In genomic region chr13:110747223-110747868, GRCm38 (mm10) we compare ENCODE assay signal across 9 mouse cellular contexts.
DNase-seq lines count a peak whose midpoint lies in the region; ATAC-seq lines count a peak whose summit lies in the region.
"Had no signal": no experiment of that assay in that cellular context is flagged by ENCODE, and none has a peak within 500 bp of the region (broad histone marks: within the 10 kb centered on the region; RNA-seq: fewer than 3 reads in every experiment).

No protein-coding gene starts in this region.

- no peaks in the 10 kb centered on the region for H3K9me3 ChIP-seq in heart, embryonic 13.5 days
- no peaks in the 10 kb centered on the region for H3K9me3 ChIP-seq in hindbrain, embryonic 14.5 days (ENCODE audit: control insufficient read depth, low read length)

- no peak overlapping the region for H3K4me2 ChIP-seq in heart, embryonic 13.5 days
- H3K4me2 ChIP-seq in hindbrain, embryonic 14.5 days (replicated peaks) = no peak overlapping the region

- no peaks in the 10 kb centered on the region for H3K27me3 ChIP-seq in heart, embryonic 13.5 days (replicated peaks)
- no peaks in the 10 kb centered on the region for H3K27me3 ChIP-seq in hindbrain, embryonic 14.5 days (ENCODE audit: control insufficient read depth, insufficient read depth, low read length)

- H3K9ac ChIP-seq in heart, embryonic 13.5 days = no peak overlapping the region
- H3K9ac ChIP-seq in hindbrain, embryonic 14.5 days = no peak overlapping the region

- no peaks in the 10 kb centered on the region for H3K36me3 ChIP-seq in heart, embryonic 13.5 days
- H3K36me3 ChIP-seq in hindbrain, embryonic 14.5 days (replicated peaks; ENCODE audit: control insufficient read depth, insufficient read depth) = no peaks in the 10 kb centered on the region

- peaks cover 16% of the 10 kb centered on the region for H3K4me1 ChIP-seq in heart, embryonic 13.5 days
- H3K4me1 ChIP-seq in hindbrain, embryonic 14.5 days (replicated peaks; ENCODE audit: control insufficient read depth, insufficient read depth, low read length) = peaks cover 5% of the 10 kb centered on the region; the same call in 1 of the 2 replicates

- no peak for ATAC-seq in heart, embryonic 13.5 days (ENCODE audit: extremely low read depth, insufficient number of reproducible peaks, low FRiP score, low TSS enrichment)
- ATAC-seq in activated CD4-positive, CD25-positive, alpha-beta regulatory T cell, adult 4 months = no peak
- no peak for ATAC-seq in hindbrain, embryonic 14.5 days (ENCODE audit: low FRiP score)

- peak overlapping the region; percentile 34 for H3K27ac ChIP-seq in heart, embryonic 13.5 days (replicated peaks)
- no peak overlapping the region for H3K27ac ChIP-seq in hindbrain, embryonic 14.5 days

- no peak overlapping the region for H3K4me3 ChIP-seq in heart, embryonic 13.5 days
- no peak overlapping the region for H3K4me3 ChIP-seq in hindbrain, embryonic 14.5 days (replicated peaks; ENCODE audit: low read length)

- WGBS in heart, embryonic 13.5 days = 30% methylated on average over 6 of the region's 6 CpGs
- WGBS in hindbrain, embryonic 14.5 days = 46% methylated on average over 6 of the region's 6 CpGs

- peak; percentile 39 for DNase-seq in retina, postnatal 1 day
- no peak for DNase-seq in retina, embryonic 14.5 days (ENCODE audit: low spot score)
- DNase-seq in kidney, postnatal 36 days = peak; percentile 23 to 27
- DNase-seq in naive thymus-derived CD4-positive, alpha-beta T cell, adult 2 months (ENCODE audit: low read depth) = peak; percentile 19
- DNase-seq in frontal cortex, postnatal 14 days (ENCODE audit: low spot score in 2 of 2) = no peak
- no peak for DNase-seq in hindbrain, embryonic 14.5 days (ENCODE audit: low spot score)
- DNase-seq: cerebellum, adult 18-20 months had no signal

Comparison
In these comparisons a context has a peak if more than half of its experiments do, and no peak if none do; other contexts are left out.
1. DNase-seq: peak in retina, postnatal 1 day (single experiment), kidney, postnatal 36 days (2 of 2) and naive thymus-derived CD4-positive, alpha-beta T cell, adult 2 months (single experiment); none in retina, embryonic 14.5 days (single experiment), frontal cortex, postnatal 14 days (0 of 2) and hindbrain, embryonic 14.5 days (single experiment).